Mouse (Mus musculus) stomach, embryonic 16.5 days (tissue): Measurements from ENCODE around the gene Dgka. TPM values are rescaled to one million over a fixed set of nuclear protein-coding genes. Genes with fewer than 3 reads are reported as not detected.

Experiments used
- ATAC-seq: fragments of 200-750 bp; cut with Nextera tagmentation; 2 replicates; pipeline ENCODE4 v1.8.0; 2017; ENCODE audit warnings: moderate number of reproducible peaks, moderate TSS enrichment; ENCODE audit not compliant: insufficient read depth, low FRiP score
- H3K27ac ChIP-seq: fragments of 300-500 bp; sonication (generic); 2 replicates; pipeline ENCODE4 v1.5.1; 2014; ENCODE audit warnings: low read length
- H3K27me3 ChIP-seq: fragments of 300-500 bp; sonication (generic); 2 replicates; pipeline ENCODE4 v1.6.1; 2014; ENCODE audit warnings: low read length, control low read depth, mixed read lengths; ENCODE audit not compliant: control insufficient read depth, insufficient read depth
- H3K36me3 ChIP-seq: fragments of 300-500 bp; sonication (generic); 2 replicates; pipeline ENCODE4 v1.6.1; 2014; ENCODE audit warnings: low read length; ENCODE audit not compliant: control insufficient read depth, insufficient read depth
- H3K4me1 ChIP-seq: fragments of 300-500 bp; sonication (generic); 2 replicates; pipeline ENCODE4 v1.6.1; 2014; ENCODE audit warnings: low read length, control low read depth, mixed read lengths; ENCODE audit not compliant: control insufficient read depth, insufficient read depth
- H3K4me2 ChIP-seq: fragments of 300-500 bp; sonication (generic); 2 replicates; pipeline ENCODE4 v1.6.1; 2014; ENCODE audit warnings: low read depth, low read length, mixed read lengths
- H3K4me3 ChIP-seq: fragments of 300-500 bp; sonication (generic); replicated peaks from 2 replicates; pipeline ENCODE4 v1.5.1; 2014; ENCODE audit warnings: mild to moderate bottlenecking, low read length
- H3K9ac ChIP-seq: fragments of 300-500 bp; sonication (generic); 2 replicates; pipeline ENCODE4 v1.6.1; 2014; ENCODE audit warnings: low read length
- H3K9me3 ChIP-seq: fragments of 300-500 bp; sonication (generic); replicated peaks from 2 replicates; pipeline ENCODE4 v1.6.1; 2016; ENCODE audit warnings: low read length, control low read depth; ENCODE audit not compliant: control insufficient read depth
- WGBS: fragments of 180-500 bp; shearing (Covaris S2); extraction: QIAGEN DNeasy Blood & Tissue Kit; methylation state at CpG from one replicate; pipeline ENCODE4 v1.1.7; 2014; 5-methylcytosine and 5-hydroxymethylcytosine counted together
- polyA plus RNA-seq: library from polyadenylated mRNA; unstranded; fragments of >200 nt; fragmentation: Nextera tagmentation; extraction: Ambion mirVana; gene quantifications from 2 replicates; pipeline ENCODE4 v1.2.1, GENCODE M21; 2015

The Dgka gene
- 28.2 and 36.1 TPM in 2 replicates for polyA plus RNA-seq

GRCm38 (mm10) chr10:128744680-128745601 lies at the start of gene Dgka:
TSS of gene Dgka (minus strand) at chr10:128744855.
- Histone ChIP-seq H3K4me3 (peak within 1 kb of the TSS; percentile 77), H3K9ac (peak within 1 kb of the TSS; percentile 91), H3K4me1 (peaks cover 30% of the 10 kb centered on the region), H3K9me3 (no peaks in the 10 kb centered on the region), H3K27me3 (no peaks in the 10 kb centered on the region), H3K4me2 (peak within 1 kb of the TSS; percentile 73), H3K36me3 (no peaks in the 10 kb centered on the region), H3K27ac (peak within 1 kb of the TSS; percentile 85)
- no peak for ATAC-seq
- WGBS: 20% methylated on average over 18 of the region's 18 CpGs

DNA sequence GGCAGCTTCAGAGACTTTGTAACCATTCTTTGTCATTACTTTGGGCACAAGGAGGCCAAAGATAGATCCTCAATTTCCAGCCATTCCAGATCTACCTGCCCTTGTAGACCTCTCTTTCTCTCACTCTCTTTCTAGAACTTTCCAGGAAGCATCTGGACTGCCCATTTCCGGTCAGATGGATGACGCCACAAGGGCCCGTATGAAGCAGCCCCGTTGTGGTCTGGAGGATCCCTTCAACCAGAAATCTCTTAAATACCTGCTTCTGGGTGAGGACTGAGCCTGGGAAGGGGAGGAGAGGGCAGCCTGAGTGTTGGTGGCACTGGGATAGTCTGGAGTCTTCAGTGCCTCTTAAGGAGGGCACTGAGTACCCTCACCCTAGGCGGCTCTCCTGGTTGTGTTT lies 49.7 kb upstream of the Dgka start:
- no peak overlapping the region for H3K9ac ChIP-seq
- WGBS: 80% methylated on average over 5 of the region's 5 CpGs
- no peak overlapping the region for H3K27ac ChIP-seq
- H3K4me2 ChIP-seq: no peak overlapping the region
- no peaks in the 10 kb centered on the region for H3K27me3 ChIP-seq
- H3K4me3 ChIP-seq: no peak overlapping the region
- H3K9me3 ChIP-seq: no peaks in the 10 kb centered on the region
- ATAC-seq: no peak
- no peaks in the 10 kb centered on the region for H3K36me3 ChIP-seq
- H3K4me1 ChIP-seq: no peaks in the 10 kb centered on the region

- Histone ChIP-seq H3K9me3 (no peaks in the 10 kb centered on the region), H3K4me3 (no peak overlapping the region), H3K4me2 (no peak overlapping the region), H3K4me1 (no peaks in the 10 kb centered on the region), H3K27me3 (no peaks in the 10 kb centered on the region), H3K9ac (no peak overlapping the region), H3K36me3 (no peaks in the 10 kb centered on the region), H3K27ac (no peak overlapping the region)
- ATAC-seq: no peak
- 88% methylated on average over 1 of the region's 1 CpGs for WGBS
Measured at GRCm38 (mm10) chr10:128793258-128793657, 48.6 kb upstream of the Dgka start.

GRCm38 (mm10) chr10:128792041-128792440 lies 47.4 kb upstream of the Dgka start:
- Histone ChIP-seq H3K4me1 (no peaks in the 10 kb centered on the region), H3K27ac (no peak overlapping the region), H3K9me3 (no peaks in the 10 kb centered on the region), H3K36me3 (no peaks in the 10 kb centered on the region), H3K4me3 (no peak overlapping the region), H3K9ac (no peak overlapping the region), H3K27me3 (no peaks in the 10 kb centered on the region), H3K4me2 (no peak overlapping the region)
- no peak for ATAC-seq

GRCm38 (mm10) chr10:128790398-128791124 lies 45.9 kb upstream of the Dgka start, which contains the start of gene Mmp19:
TSS of gene Mmp19 (plus strand) at chr10:128790910.
- peak within 1 kb of the TSS; percentile 24 for H3K4me3 ChIP-seq
- H3K27me3 ChIP-seq: no peaks in the 10 kb centered on the region
- 57% methylated on average over 7 of the region's 7 CpGs for whole genome bisulfite sequencing
- H3K36me3 ChIP-seq: no peaks in the 10 kb centered on the region
- H3K9ac ChIP-seq: peak within 1 kb of the TSS; percentile 50; the same call in 1 of the 2 replicates
- no peak within 1 kb of the TSS for H3K27ac ChIP-seq
- H3K9me3 ChIP-seq: no peaks in the 10 kb centered on the region
- no peaks in the 10 kb centered on the region for H3K4me1 ChIP-seq
- H3K4me2 ChIP-seq: peak within 1 kb of the TSS; percentile 31; the same call in 1 of the 2 replicates
- no peak for ATAC-seq

- no peaks in the 10 kb centered on the region for H3K36me3 ChIP-seq
- H3K9ac ChIP-seq: no peak overlapping the region
- H3K4me1 ChIP-seq: peaks cover 13% of the 10 kb centered on the region; the same call in 1 of the 2 replicates
- H3K9me3 ChIP-seq: peaks cover 3% of the 10 kb centered on the region; the same call in 1 of the 2 replicates
- WGBS: 90% methylated on average over 1 of the region's 1 CpGs
- H3K4me2 ChIP-seq: no peak overlapping the region
- no peak for ATAC-seq
- H3K27me3 ChIP-seq: no peaks in the 10 kb centered on the region
- H3K4me3 ChIP-seq: no peak overlapping the region
- H3K27ac ChIP-seq: no peak overlapping the region
Measured at GRCm38 (mm10) chr10:128780200-128780599, 35.5 kb upstream of the Dgka start.

- Histone ChIP-seq H3K4me1 (peaks cover 13% of the 10 kb centered on the region; the same call in 1 of the 2 replicates), H3K27me3 (no peaks in the 10 kb centered on the region), H3K9ac (no peak overlapping the region), H3K4me3 (no peak overlapping the region), H3K9me3 (no peaks in the 10 kb centered on the region), H3K27ac (peak overlapping the region; percentile 79), H3K36me3 (no peaks in the 10 kb centered on the region), H3K4me2 (0 out of 2 replicates have a peak overlapping the region, but pooled peaks have one; percentile 8)
- peak; percentile 96 for ATAC-seq
- 24% methylated on average over 8 of the region's 8 CpGs for WGBS
Measured at GRCm38 (mm10) chr10:128779011-128779795, 34.5 kb upstream of the Dgka start.

- WGBS: 96% methylated on average over 2 of the region's 2 CpGs
- Histone ChIP-seq H3K27me3 (no peaks in the 10 kb centered on the region), H3K36me3 (no peaks in the 10 kb centered on the region), H3K9ac (no peak overlapping the region), H3K9me3 (no peaks in the 10 kb centered on the region), H3K4me3 (no peak overlapping the region), H3K4me2 (no peak overlapping the region), H3K4me1 (peaks cover 13% of the 10 kb centered on the region; the same call in 1 of the 2 replicates), H3K27ac (peak overlapping the region; percentile 79)
- no peak for ATAC-seq
Measured at GRCm38 (mm10) chr10:128778441-128778840, 33.8 kb upstream of the Dgka start.
